Mouse (Mus musculus) kidney, embryonic 16.5 days (tissue): ENCODE data around the gene Zcchc2. TPM values are rescaled to one million over a fixed set of nuclear protein-coding genes. Genes with fewer than 3 reads are reported as not detected.

ENCODE experiments used
- ATAC-seq: fragments of 200-750 bp; cut with Nextera tagmentation; 2 replicates; pipeline ENCODE4 v1.8.0; 2017; ENCODE audit warnings: moderate TSS enrichment; ENCODE audit not compliant: low FRiP score, low TSS enrichment
- H3K27ac ChIP-seq: fragments of 300-500 bp; sonication (generic); 2 replicates; pipeline ENCODE4 v1.5.1; 2014; ENCODE audit warnings: low read length
- H3K27me3 ChIP-seq: fragments of 300-500 bp; sonication (generic); 2 replicates; pipeline ENCODE4 v1.6.1; 2014; ENCODE audit warnings: low read length, control low read depth, mixed read lengths; ENCODE audit not compliant: insufficient read depth
- H3K36me3 ChIP-seq: fragments of 300-500 bp; sonication (generic); 2 replicates; pipeline ENCODE4 v1.6.1; 2014; ENCODE audit warnings: low read length, control low read depth, mixed read lengths; ENCODE audit not compliant: insufficient read depth
- H3K4me1 ChIP-seq: fragments of 300-500 bp; sonication (generic); 2 replicates; pipeline ENCODE4 v1.6.1; 2014; ENCODE audit warnings: low read length, control low read depth, mixed read lengths; ENCODE audit not compliant: insufficient read depth
- H3K4me2 ChIP-seq: fragments of 300-500 bp; sonication (generic); replicated peaks from 2 replicates; pipeline ENCODE4 v1.6.1; 2014; ENCODE audit warnings: low read depth, low read length
- H3K4me3 ChIP-seq: fragments of 300-500 bp; sonication (generic); 2 replicates; pipeline ENCODE4 v1.5.1; 2014; ENCODE audit warnings: mild to moderate bottlenecking, low read length
- H3K9ac ChIP-seq: fragments of 300-500 bp; sonication (generic); replicated peaks from 2 replicates; pipeline ENCODE4 v1.6.1; 2014; ENCODE audit warnings: low read length
- H3K9me3 ChIP-seq: fragments of 300-500 bp; sonication (generic); 2 replicates; pipeline ENCODE4 v1.6.1; 2016; ENCODE audit warnings: low read length, control low read depth
- WGBS: fragments of 180-500 bp; shearing (Covaris S2); extraction: QIAGEN DNeasy Blood & Tissue Kit; methylation state at CpG from one replicate; pipeline ENCODE4 v1.1.7; 2014; 5-methylcytosine and 5-hydroxymethylcytosine counted together
- polyA plus RNA-seq: library from polyadenylated mRNA; unstranded; fragments of >200 nt; fragmentation: Nextera tagmentation; extraction: Ambion mirVana; gene quantifications from 2 replicates; pipeline ENCODE4 v1.2.1, GENCODE M21; 2015

The Zcchc2 gene
- polyA plus RNA-seq, 1 experiment from 2014 or later: 3.0 TPM

- no peak overlapping the region for H3K9ac ChIP-seq
- H3K4me1 ChIP-seq: peaks cover 21% of the 10 kb centered on the region; the same call in 1 of the 2 replicates
- 0 out of 2 replicates have a peak, but pooled peaks cover 4% of the 10 kb centered on the region for H3K36me3 ChIP-seq
- no peak for ATAC-seq
- no peak overlapping the region for H3K4me3 ChIP-seq
- H3K9me3 ChIP-seq: 0 out of 2 replicates have a peak, but pooled peaks cover under 1% of the 10 kb centered on the region
- no peaks in the 10 kb centered on the region for H3K27me3 ChIP-seq
- no peak overlapping the region for H3K4me2 ChIP-seq
- WGBS: 94% methylated on average over 3 of the region's 3 CpGs
- H3K27ac ChIP-seq: no peak overlapping the region
Observed at GRCm38 (mm10) chr1:105984172-105984571, 6.0 kb upstream of the Zcchc2 start.

GRCm38 (mm10) chr1:105988171-105988570, 2.0 kb upstream of the Zcchc2 start:
- Histone ChIP-seq H3K9ac (no peak overlapping the region), H3K27ac (no peak overlapping the region), H3K4me3 (no peak overlapping the region), H3K27me3 (no peaks in the 10 kb centered on the region), H3K4me2 (no peak overlapping the region), H3K9me3 (no peaks in the 10 kb centered on the region), H3K4me1 (peaks cover 32% of the 10 kb centered on the region), H3K36me3 (no peaks in the 10 kb centered on the region)
- ATAC-seq: no peak
- 25% methylated on average over 3 of the region's 3 CpGs for WGBS

GRCm38 (mm10) chr1:105988903-105989639, 1.1 kb upstream of the Zcchc2 start:
- Histone ChIP-seq H3K9ac (peak overlapping the region; percentile 88), H3K4me3 (peak overlapping the region; percentile 65)
- ATAC-seq: no peak

GRCm38 (mm10) chr1:105989640-105989984, 594 bp upstream of the Zcchc2 start:
- ATAC-seq: peak; percentile 14
- peaks cover 37% of the 10 kb centered on the region for H3K4me1 ChIP-seq
- H3K4me3 ChIP-seq: peak overlapping the region; percentile 65
- 2% methylated on average over 13 of the region's 13 CpGs for WGBS
- H3K27ac ChIP-seq: peak overlapping the region; percentile 55
- H3K27me3 ChIP-seq: no peaks in the 10 kb centered on the region
- H3K4me2 ChIP-seq: peak overlapping the region; percentile 82
- H3K36me3 ChIP-seq: no peaks in the 10 kb centered on the region
- no peaks in the 10 kb centered on the region for H3K9me3 ChIP-seq
- peak overlapping the region; percentile 88 for H3K9ac ChIP-seq

More at GRCm38 (mm10) chr1:105988903-105989639, 1.1 kb upstream of the Zcchc2 start:
- no peaks in the 10 kb centered on the region for H3K36me3 ChIP-seq
- no peak overlapping the region for H3K27ac ChIP-seq
- no peaks in the 10 kb centered on the region for H3K27me3 ChIP-seq
- 67% methylated on average over 14 of the region's 14 CpGs for WGBS
- H3K4me2 ChIP-seq: peak overlapping the region; percentile 82
- H3K9me3 ChIP-seq: no peaks in the 10 kb centered on the region
- peaks cover 36% of the 10 kb centered on the region for H3K4me1 ChIP-seq

DNA sequence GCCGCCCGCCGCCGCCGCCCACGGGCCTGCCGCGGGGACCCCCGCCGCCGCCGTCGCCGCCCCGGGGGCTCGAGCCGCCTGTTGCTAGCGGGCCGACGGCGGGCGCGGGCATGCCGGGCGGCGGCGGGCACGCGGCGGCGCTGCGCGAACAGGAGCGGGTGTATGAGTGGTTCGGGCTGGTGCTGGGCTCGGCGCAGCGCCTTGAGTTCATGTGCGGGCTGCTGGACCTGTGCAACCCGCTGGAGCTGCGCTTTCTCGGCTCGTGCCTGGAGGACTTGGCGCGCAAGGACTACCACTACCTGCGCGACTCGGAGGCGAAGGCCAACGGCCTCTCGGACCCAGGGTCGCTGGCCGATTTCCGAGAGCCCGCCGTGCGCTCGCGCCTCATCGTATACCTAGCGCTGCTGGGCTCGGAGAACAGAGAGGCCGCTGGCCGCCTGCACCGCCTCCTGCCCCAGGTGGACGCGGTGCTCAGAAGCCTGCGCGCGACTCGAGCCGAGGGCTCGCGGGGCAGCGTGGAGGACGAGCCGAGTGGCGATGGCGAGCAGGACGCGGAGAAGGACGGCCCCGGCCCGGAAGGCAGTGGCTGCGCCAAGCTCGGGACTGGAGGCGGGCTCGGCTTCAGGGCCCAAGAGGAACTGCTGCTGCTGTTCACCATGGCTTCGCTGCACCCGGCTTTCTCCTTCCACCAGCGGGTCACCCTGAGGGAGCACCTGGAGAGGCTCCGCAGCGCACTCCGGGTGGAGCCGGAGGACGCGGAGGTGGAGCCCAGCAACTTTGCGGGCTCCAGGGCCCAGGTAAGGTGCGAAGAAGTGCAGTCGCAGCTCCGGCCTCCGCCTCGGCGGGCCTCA, 930 bp downstream of the Zcchc2 start:
- H3K27me3 ChIP-seq: no peaks in the 10 kb centered on the region
- H3K9ac ChIP-seq: peak overlapping the region; percentile 84
- peak overlapping the region; percentile 84 for H3K4me2 ChIP-seq
- WGBS: under 1% methylated on average over 87 of the region's 104 CpGs
- H3K27ac ChIP-seq: peak overlapping the region; percentile 97
- no peaks in the 10 kb centered on the region for H3K9me3 ChIP-seq
- peak; percentile 44 for ATAC-seq
- peak overlapping the region; percentile 65 for H3K4me3 ChIP-seq
- H3K36me3 ChIP-seq: no peaks in the 10 kb centered on the region
- H3K4me1 ChIP-seq: peaks cover 47% of the 10 kb centered on the region

GRCm38 (mm10) chr1:105991931-105992837, 2.0 kb downstream of the Zcchc2 start:
- peak overlapping the region; percentile 84 for H3K9ac ChIP-seq
- H3K4me3 ChIP-seq: peak overlapping the region; percentile 65
- H3K27ac ChIP-seq: no peak overlapping the region; the same call in 1 of the 2 replicates
- peak overlapping the region; percentile 84 for H3K4me2 ChIP-seq
- H3K4me1 ChIP-seq: peaks cover 47% of the 10 kb centered on the region
- H3K9me3 ChIP-seq: no peaks in the 10 kb centered on the region
- H3K36me3 ChIP-seq: no peaks in the 10 kb centered on the region
- no peaks in the 10 kb centered on the region for H3K27me3 ChIP-seq
- 19% methylated on average over 17 of the region's 17 CpGs for WGBS
- ATAC-seq: no peak

- no peak for ATAC-seq
- H3K27me3 ChIP-seq: no peaks in the 10 kb centered on the region
- H3K9me3 ChIP-seq: no peaks in the 10 kb centered on the region
- no peaks in the 10 kb centered on the region for H3K36me3 ChIP-seq
- peaks cover 45% of the 10 kb centered on the region for H3K4me1 ChIP-seq
- H3K4me3 ChIP-seq: peak overlapping the region; percentile 65
- peak overlapping the region; percentile 84 for H3K9ac ChIP-seq
- H3K4me2 ChIP-seq: peak overlapping the region; percentile 84
- H3K27ac ChIP-seq: peak overlapping the region; percentile 86
- 2% methylated on average over 7 of the region's 7 CpGs for WGBS
Observed at GRCm38 (mm10) chr1:105993196-105993595, 3.0 kb downstream of the Zcchc2 start.

- Histone ChIP-seq H3K4me3 (peak overlapping the region; percentile 65), H3K9ac (peak overlapping the region; percentile 84), H3K27me3 (no peaks in the 10 kb centered on the region), H3K27ac (peak overlapping the region; percentile 86), H3K4me1 (peaks cover 43% of the 10 kb centered on the region), H3K4me2 (peak overlapping the region; percentile 84), H3K9me3 (no peaks in the 10 kb centered on the region), H3K36me3 (no peaks in the 10 kb centered on the region)
- peak; percentile 50; the same call in 1 of the 2 replicates for ATAC-seq
- under 1% methylated on average over 35 of the region's 37 CpGs for WGBS
Observed at GRCm38 (mm10) chr1:105993601-105994209, 3.5 kb downstream of the Zcchc2 start.

DNA sequence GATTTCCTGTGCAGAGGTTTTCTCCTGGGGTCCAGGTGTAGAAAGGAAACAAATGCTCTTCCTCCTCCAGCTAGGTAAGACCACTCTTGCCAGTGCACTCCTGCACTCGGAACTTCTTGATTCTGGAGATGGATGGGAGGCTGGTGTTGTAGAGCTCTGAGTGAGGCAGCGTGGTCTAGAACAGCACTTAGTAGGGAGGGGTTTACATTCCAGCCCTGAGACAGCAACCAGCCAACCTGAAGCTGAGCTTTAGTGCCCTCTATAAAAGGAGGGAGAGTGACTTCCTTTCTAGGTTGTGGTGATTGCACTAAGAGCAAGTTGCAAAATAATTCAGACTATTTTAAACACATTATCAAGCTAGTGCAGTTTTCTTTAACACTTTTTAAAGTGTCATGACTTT, 5.8 kb downstream of the Zcchc2 start:
- no peak overlapping the region for H3K9ac ChIP-seq
- no peaks in the 10 kb centered on the region for H3K9me3 ChIP-seq
- 76% methylated on average over 2 of the region's 2 CpGs for WGBS
- ATAC-seq: no peak
- H3K27me3 ChIP-seq: no peaks in the 10 kb centered on the region
- peaks cover 52% of the 10 kb centered on the region for H3K4me1 ChIP-seq
- no peak overlapping the region for H3K4me2 ChIP-seq
- H3K27ac ChIP-seq: no peak overlapping the region
- 0 out of 2 replicates have a peak, but pooled peaks cover 3% of the 10 kb centered on the region for H3K36me3 ChIP-seq
- H3K4me3 ChIP-seq: no peak overlapping the region
